Mouse (Mus musculus) frontal cortex, postnatal 14 days (tissue): ENCODE measurements at regions not wholly inside any gene's neighbourhood (a gene's known extent, or its start where the extent isn't known, plus 50 kb on each side); places are given as distances from the start of the nearest gene placed in this dataset.

Experiments
- DNase-seq, 2 experiments: peaks; one replicate each; pipeline ENCODE4 v3.0.0; 2022; ENCODE audit warnings: low spot score in 2 of 2

GRCm38 (mm10) chr8:109410531-109410930, 83.3 kb upstream of the Pmfbp1 start:
- DNase-seq: no peak

- DNase-seq: no peak
These were observed 80.4 kb upstream of the Pmfbp1 start for GRCm38 (mm10) chr8:109413386-109413785.

- no peak for DNase-seq
These were observed 78.5 kb upstream of the Pmfbp1 start for GRCm38 (mm10) chr8:109415315-109415714.

- no peak for DNase-seq
These were observed 77.9 kb upstream of the Pmfbp1 start for GRCm38 (mm10) chr8:109415906-109416305.

GRCm38 (mm10) chr8:109416327-109417100, 77.3 kb upstream of the Pmfbp1 start:
- peak; percentile 15 to 17 for DNase-seq

GRCm38 (mm10) chr8:109417222-109417621, 76.6 kb upstream of the Pmfbp1 start:
- peak; percentile 46 to 58 for DNase-seq

- peak in 1 of 2 experiments; percentile 13 for DNase-seq
These were observed 75.9 kb upstream of the Pmfbp1 start for GRCm38 (mm10) chr8:109417971-109418370.

GRCm38 (mm10) chr8:109419029-109419596, 74.7 kb upstream of the Pmfbp1 start:
- DNase-seq: no peak

- DNase-seq: no peak
These were observed 69.8 kb upstream of the Pmfbp1 start for GRCm38 (mm10) chr8:109424004-109424403.

- DNase-seq: no peak
These were observed 65.3 kb upstream of the Pmfbp1 start for GRCm38 (mm10) chr8:109428551-109428950.

- no peak for DNase-seq
These were observed 59.3 kb upstream of the Pmfbp1 start for GRCm38 (mm10) chr8:109434538-109434937.

GRCm38 (mm10) chr8:109436056-109436455, 57.8 kb upstream of the Pmfbp1 start:
- no peak for DNase-seq

- DNase-seq: peak in 1 of 2 experiments; percentile 24
These were observed 56.8 kb upstream of the Pmfbp1 start for GRCm38 (mm10) chr8:109436830-109437567.

- DNase-seq: no peak
These were observed 55.3 kb upstream of the Pmfbp1 start for GRCm38 (mm10) chr8:109438531-109438930.
